Mouse (Mus musculus): Measurements from ENCODE around the gene Slc39a2.
A peak's percentile ranks its signal among the peaks of the same experiment; 100 is the strongest.

DNA sequence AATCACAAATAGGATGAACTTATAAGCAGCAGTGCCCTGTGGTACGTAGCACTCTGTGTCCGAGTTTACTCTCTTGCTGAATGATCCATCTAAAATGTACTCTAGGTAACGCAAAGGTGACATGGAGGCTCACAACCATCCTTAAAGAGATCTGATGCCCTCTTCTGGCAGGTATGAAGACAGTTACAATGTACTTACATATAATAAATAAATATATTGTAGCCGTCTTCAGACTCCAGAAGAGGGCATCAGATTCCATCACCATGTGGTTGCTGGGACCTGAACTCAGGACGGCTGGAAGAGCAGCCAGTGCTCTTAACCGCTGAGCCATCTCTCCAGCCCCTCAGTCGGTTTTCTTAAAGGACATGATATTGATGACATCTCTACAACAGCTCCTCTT, 12.0 kb downstream of the Slc39a2 start:
- TF ChIP-seq EP300 (IDR thresholded peaks at IDR 0.05; ENCODE audit: low read depth) (no peak), CTCF (IDR thresholded peaks at IDR 0.05; ENCODE audit: low read depth) (peak; percentile 44)

Measured in heart, postnatal 0 days (tissue).